Mouse (Mus musculus) ES-Bruce4 (cell line): ENCODE results near the gene Bpifa6. TPM values are rescaled to one million over a fixed set of nuclear protein-coding genes. Genes with fewer than 3 reads are reported as not detected.

Experiments
- H3K27ac ChIP-seq: 2 replicates; pipeline ENCODE4 v1.5.1; 2012; ENCODE audit warnings: low read length, inconsistent platforms; ENCODE audit not compliant: insufficient read depth
- H3K27me3 ChIP-seq: 2 replicates; pipeline ENCODE4 v1.6.1; 2012; ENCODE audit warnings: mild to moderate bottlenecking, low read length, inconsistent platforms; ENCODE audit not compliant: control insufficient read depth, poor library complexity, insufficient read depth, severe bottlenecking
- H3K36me3 ChIP-seq: 2 replicates; pipeline ENCODE4 v1.6.1; 2012; ENCODE audit warnings: inconsistent platforms, mild to moderate bottlenecking, low read length, moderate library complexity; ENCODE audit not compliant: control insufficient read depth, poor library complexity, insufficient read depth, severe bottlenecking
- H3K4me1 ChIP-seq: one replicate; pipeline ENCODE4 v1.8.1; 2011; ENCODE audit warnings: low read length; ENCODE audit not compliant: control insufficient read depth, insufficient read depth
- H3K4me3 ChIP-seq: 2 replicates; pipeline ENCODE4 v1.5.1; 2011; ENCODE audit warnings: low read depth, mild to moderate bottlenecking, low read length
- H3K9ac ChIP-seq: 2 replicates; pipeline ENCODE4 v1.6.1; 2012; ENCODE audit warnings: low read depth, mild to moderate bottlenecking, inconsistent platforms; ENCODE audit not compliant: poor library complexity, severe bottlenecking
- H3K9me3 ChIP-seq: replicated peaks from 2 replicates; pipeline ENCODE4 v1.6.1; 2012; ENCODE audit warnings: mild to moderate bottlenecking, low read length, inconsistent platforms; ENCODE audit not compliant: control insufficient read depth, poor library complexity, insufficient read depth, severe bottlenecking
- CTCF ChIP-seq: IDR thresholded peaks from one replicate; pipeline ENCODE4 v1.8.1; 2011; ENCODE audit warnings: low read depth, low read length
- EP300 ChIP-seq: IDR thresholded peaks from 2 replicates; pipeline ENCODE4 v1.6.1; 2011; ENCODE audit warnings: low read depth, low read length; ENCODE audit not compliant: insufficient read depth
- POLR2A ChIP-seq: IDR thresholded peaks from one replicate; pipeline ENCODE4 v1.8.1; 2011; ENCODE audit warnings: low read length; ENCODE audit not compliant: insufficient read depth
- polyA plus RNA-seq: library from polyadenylated mRNA; stranded (reverse); fragments of >200 nt; gene quantifications from 2 replicates; pipeline ENCODE4 v1.2.4, GENCODE M21; 2011; ENCODE audit warnings: low read depth; ENCODE audit not compliant: missing spikeins, insufficient read depth, insufficient read length

Gene Bpifa6
- polyA plus RNA-seq, 1 experiment: not detected

DNA sequence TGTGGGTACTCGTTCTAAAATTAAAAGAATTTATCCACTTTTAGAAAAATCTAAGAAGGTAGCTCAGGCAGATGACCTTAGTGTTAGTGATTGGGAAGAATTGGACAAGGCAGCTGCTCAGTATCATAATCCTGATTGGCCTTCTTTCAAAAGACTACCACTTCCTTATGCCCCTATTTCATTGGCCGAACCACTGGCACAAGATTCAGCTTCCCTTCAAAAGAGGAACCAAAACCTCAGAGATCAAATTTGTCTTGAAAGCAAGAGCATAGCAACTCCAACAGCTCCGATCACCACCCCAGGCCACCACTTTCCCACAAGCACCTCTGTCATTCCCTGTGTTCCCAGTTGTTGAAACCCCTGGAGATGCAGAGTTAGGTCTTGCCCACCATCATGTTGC lies 70.0 kb downstream of the Bpifa6 start:
- Histone ChIP-seq H3K9me3 (no peaks in the 10 kb centered on the region), H3K36me3 (no peaks in the 10 kb centered on the region), H3K27ac (no peak overlapping the region), H3K27me3 (no peaks in the 10 kb centered on the region), H3K4me3 (no peak overlapping the region), H3K9ac (no peak overlapping the region), H3K4me1 (no peaks in the 10 kb centered on the region)
- TF ChIP-seq EP300 (no peak), POLR2A (no peak), CTCF (no peak)

Other genes with a start within 250 kb of the Bpifa6 start
- gene Mapre1, start 233.7 kb upstream of the Bpifa6 start, polyA plus RNA-seq: 184 and 190 TPM in 2 replicates
- 0.48 and 1.6 TPM in 2 replicates for gene Efcab8, start 195.0 kb upstream of the Bpifa6 start, polyA plus RNA-seq
- not detected in 2 replicates for gene Sun5, start 103.9 kb upstream of the Bpifa6 start, polyA plus RNA-seq
- not detected in 2 replicates for gene Bpifb2, start 99.9 kb upstream of the Bpifa6 start, polyA plus RNA-seq
- not detected in 2 replicates for gene Bpifb6, start 74.6 kb upstream of the Bpifa6 start, polyA plus RNA-seq
- gene Bpifb3, start 56.7 kb upstream of the Bpifa6 start, polyA plus RNA-seq: not detected in 2 replicates
- not detected in 2 replicates for gene Bpifb4, start 36.7 kb upstream of the Bpifa6 start, polyA plus RNA-seq
- gene Bpifa2, start 33.3 kb downstream of the Bpifa6 start, polyA plus RNA-seq: not detected in 2 replicates
- gene Bpifa3, start 155.4 kb downstream of the Bpifa6 start, polyA plus RNA-seq: not detected in 2 replicates
- gene Bpifa1, start 167.9 kb downstream of the Bpifa6 start, polyA plus RNA-seq: not detected in 2 replicates
- not detected in 2 replicates for gene Bpifa5, start 187.7 kb downstream of the Bpifa6 start, polyA plus RNA-seq
- not detected in 2 replicates for gene Bpifb1, start 215.9 kb downstream of the Bpifa6 start, polyA plus RNA-seq
- gene Bpifb5, start 248.8 kb downstream of the Bpifa6 start, polyA plus RNA-seq: 0.73 and 0.82 TPM in 2 replicates